Mouse (Mus musculus) ovary, postnatal 10 days (tissue): Measurements from ENCODE around the gene Ttyh1.

ENCODE experiments used
- DNase-seq: peaks from one replicate; pipeline ENCODE4 v3.0.0; 2022; ENCODE audit warnings: low spot score

The Ttyh1 gene

GRCm38 (mm10) chr7:4119344-4119902 is at the start of gene Ttyh1:
Ttyh1 (plus strand) TSS chr7:4119408.
- DNase-seq = no peak

- no peak for DNase-seq
Observed at GRCm38 (mm10) chr7:4071066-4071465, 48.1 kb upstream of the Ttyh1 start.

GRCm38 (mm10) chr7:4073144-4073543 is 46.1 kb upstream of the Ttyh1 start:
- DNase-seq = no peak

- no peak for DNase-seq
Observed at GRCm38 (mm10) chr7:4079511-4079910, 39.7 kb upstream of the Ttyh1 start.

GRCm38 (mm10) chr7:4080552-4080951 is 38.7 kb upstream of the Ttyh1 start:
- DNase-seq = no peak

GRCm38 (mm10) chr7:4081706-4082105 is 37.5 kb upstream of the Ttyh1 start:
- DNase-seq = no peak

- no peak for DNase-seq
Observed at GRCm38 (mm10) chr7:4082804-4083203, 36.4 kb upstream of the Ttyh1 start.

- no peak for DNase-seq
Observed at GRCm38 (mm10) chr7:4084161-4084560, 35.0 kb upstream of the Ttyh1 start.

- no peak for DNase-seq
Observed at GRCm38 (mm10) chr7:4085562-4085961, 33.6 kb upstream of the Ttyh1 start.

- DNase-seq = no peak
Observed at GRCm38 (mm10) chr7:4087238-4087895, 31.8 kb upstream of the Ttyh1 start.

GRCm38 (mm10) chr7:4087896-4088480 is 31.2 kb upstream of the Ttyh1 start:
- no peak for DNase-seq

GRCm38 (mm10) chr7:4088679-4089078 is 30.5 kb upstream of the Ttyh1 start:
- no peak for DNase-seq

- DNase-seq = no peak
Observed at GRCm38 (mm10) chr7:4091170-4091569, 28.0 kb upstream of the Ttyh1 start.

- no peak for DNase-seq
Observed at GRCm38 (mm10) chr7:4098301-4098700, 20.9 kb upstream of the Ttyh1 start.

- no peak for DNase-seq
Observed at GRCm38 (mm10) chr7:4098832-4099231, 20.4 kb upstream of the Ttyh1 start.

- no peak for DNase-seq
Observed at GRCm38 (mm10) chr7:4101144-4101543, 18.1 kb upstream of the Ttyh1 start.

GRCm38 (mm10) chr7:4103411-4103810 is 15.8 kb upstream of the Ttyh1 start:
- no peak for DNase-seq

GRCm38 (mm10) chr7:4111766-4112165 is 7.4 kb upstream of the Ttyh1 start:
- no peak for DNase-seq

GRCm38 (mm10) chr7:4117050-4117814 is 2.0 kb upstream of the Ttyh1 start:
- DNase-seq = no peak

GRCm38 (mm10) chr7:4119976-4120921 is 1.0 kb downstream of the Ttyh1 start:
- DNase-seq = no peak

- DNase-seq = no peak
Observed at GRCm38 (mm10) chr7:4122076-4122768, 3.0 kb downstream of the Ttyh1 start.
